Mouse (Mus musculus): Measurements from ENCODE around the gene Vps25. TPM values are rescaled to one million over a fixed set of nuclear protein-coding genes. Genes with fewer than 3 reads are reported as not detected.

The Vps25 gene
- polyA plus RNA-seq, 1 experiment from 2014 or later = 128 TPM

DNA sequence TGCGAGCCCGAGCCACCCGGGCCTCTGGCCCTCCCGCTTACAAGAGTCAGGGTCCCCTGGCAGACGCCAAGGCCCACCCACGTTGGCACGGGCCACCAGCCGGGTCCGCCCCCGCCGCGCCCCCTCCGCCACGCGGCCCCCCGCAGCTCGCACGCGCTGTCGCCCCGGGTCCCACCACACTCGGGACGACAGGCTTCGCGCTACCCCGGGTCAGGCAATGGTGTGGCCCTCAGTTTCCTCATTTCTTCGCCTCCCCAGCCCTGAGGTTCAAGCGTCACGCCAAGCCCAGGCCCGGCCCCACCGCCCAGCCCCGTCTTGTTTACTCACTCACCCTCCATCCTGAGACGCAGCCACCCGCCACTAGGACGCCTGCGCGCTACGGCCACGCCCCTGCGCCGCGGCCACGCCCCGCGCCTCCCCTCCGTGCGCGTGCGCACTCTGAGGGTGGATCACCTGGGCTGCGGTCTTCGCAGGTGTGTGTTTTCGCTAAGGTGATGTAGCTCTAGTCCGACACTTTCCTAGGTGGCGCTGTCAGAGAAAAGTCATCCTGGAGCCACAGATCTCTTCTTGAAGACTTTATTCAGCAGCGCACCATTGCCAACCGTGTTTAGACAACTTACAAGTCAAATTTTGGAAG lies 27.3 kb upstream of the Vps25 start, which contains the start of gene Ezh1:
Ezh1 (minus strand) TSS at position 399 of the 637 bp plus-strand sequence.
- ATAC-seq (replicated peaks; ENCODE audit: insufficient number of reproducible peaks, low FRiP score, low TSS enrichment) = peak; percentile 84
- Histone ChIP-seq H3K27ac (ENCODE audit: low read depth, low read length) (peak within 1 kb of the TSS; percentile 23; the same call in 1 of the 2 replicates), H3K27me3 (ENCODE audit: control insufficient read depth, insufficient read depth, low read length) (0 out of 2 replicates have a peak, but pooled peaks cover 4% of the 10 kb centered on the region), H3K9me3 (replicated peaks; ENCODE audit: control insufficient read depth, low read length) (no peaks in the 10 kb centered on the region), H3K4me2 (peak within 1 kb of the TSS; percentile 91), H3K9ac (ENCODE audit: low read depth, low read length) (peak within 1 kb of the TSS; percentile 82), H3K36me3 (ENCODE audit: control insufficient read depth, insufficient read depth, low read length) (0 out of 2 replicates have a peak, but pooled peaks cover 2% of the 10 kb centered on the region), H3K4me1 (ENCODE audit: control insufficient read depth, insufficient read depth, low read length) (peaks cover 2% of the 10 kb centered on the region; the same call in 1 of the 2 replicates), H3K4me3 (ENCODE audit: low read depth, low read length) (peak within 1 kb of the TSS; percentile 90)
- 2% methylated on average over 55 of the region's 56 CpGs for WGBS (ENCODE audit: insufficient replicate concordance)

DNA sequence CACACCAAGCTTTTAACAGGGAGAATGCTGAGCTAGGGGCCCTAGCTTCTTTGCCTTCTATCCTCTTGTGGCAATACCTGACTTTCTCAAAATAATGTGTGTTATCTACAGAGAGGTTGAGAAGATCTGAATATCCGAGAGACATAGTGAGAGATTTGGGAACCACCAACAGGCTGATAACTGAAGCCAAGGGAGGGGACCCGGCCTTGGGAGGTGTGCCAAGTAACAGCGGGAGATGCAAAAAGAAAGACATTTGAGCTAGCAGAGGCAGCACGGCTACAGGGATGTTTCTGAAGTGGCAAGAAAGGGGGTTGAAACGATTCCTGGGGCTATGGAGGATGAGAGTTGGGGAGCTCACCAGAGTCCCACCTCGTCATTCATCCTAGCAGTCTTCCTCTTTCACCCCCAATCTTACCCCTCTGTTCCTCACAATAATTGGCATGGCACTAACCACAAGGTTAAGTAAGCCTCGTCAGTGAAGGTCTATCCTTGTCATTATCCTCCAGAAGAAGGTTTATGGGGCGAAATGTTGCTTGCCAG lies 24.1 kb upstream of the Vps25 start:
- Histone ChIP-seq H3K27me3 (ENCODE audit: control insufficient read depth, insufficient read depth, low read length) (0 out of 2 replicates have a peak, but pooled peaks cover 4% of the 10 kb centered on the region), H3K4me1 (ENCODE audit: control insufficient read depth, insufficient read depth, low read length) (peaks cover 10% of the 10 kb centered on the region), H3K4me2 (no peak overlapping the region), H3K9ac (ENCODE audit: low read depth, low read length) (no peak overlapping the region), H3K4me3 (ENCODE audit: low read depth, low read length) (no peak overlapping the region), H3K27ac (ENCODE audit: low read depth, low read length) (peak overlapping the region; percentile 92; the same call in 1 of the 2 replicates), H3K36me3 (ENCODE audit: control insufficient read depth, insufficient read depth, low read length) (no peaks in the 10 kb centered on the region), H3K9me3 (replicated peaks; ENCODE audit: control insufficient read depth, low read length) (no peaks in the 10 kb centered on the region)
- 20% methylated on average over 8 of the region's 8 CpGs for WGBS (ENCODE audit: insufficient replicate concordance)
- ATAC-seq (replicated peaks; ENCODE audit: insufficient number of reproducible peaks, low FRiP score, low TSS enrichment) = no peak

DNA sequence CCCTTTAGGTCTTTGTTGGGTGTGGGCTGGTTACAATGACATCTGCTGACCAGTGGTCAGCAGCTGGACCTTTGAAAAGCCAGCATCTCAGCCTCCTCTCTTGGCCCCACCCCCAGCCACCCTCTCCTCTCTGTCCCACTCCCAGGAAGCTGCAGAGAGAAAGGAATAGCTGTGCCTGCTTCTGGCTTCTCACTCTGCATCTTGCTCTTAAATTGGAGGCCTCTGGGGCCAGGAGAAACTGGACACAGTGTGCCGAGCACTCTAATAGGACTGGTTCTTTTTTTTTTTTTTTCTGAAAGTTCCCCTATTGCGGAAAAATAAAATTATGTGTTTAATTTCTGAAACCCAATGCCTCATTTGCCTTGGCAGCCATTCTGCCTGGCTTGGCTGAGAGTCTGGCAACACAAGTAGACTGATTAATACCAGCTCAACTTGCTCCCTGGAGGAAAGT lies 23.4 kb upstream of the Vps25 start:
- Histone ChIP-seq H3K27me3 (ENCODE audit: control insufficient read depth, insufficient read depth, low read length) (0 out of 2 replicates have a peak, but pooled peaks cover 4% of the 10 kb centered on the region), H3K9me3 (replicated peaks; ENCODE audit: control insufficient read depth, low read length) (no peaks in the 10 kb centered on the region), H3K27ac (ENCODE audit: low read depth, low read length) (peak overlapping the region; percentile 92), H3K36me3 (ENCODE audit: control insufficient read depth, insufficient read depth, low read length) (no peaks in the 10 kb centered on the region), H3K4me1 (ENCODE audit: control insufficient read depth, insufficient read depth, low read length) (peaks cover 10% of the 10 kb centered on the region), H3K9ac (ENCODE audit: low read depth, low read length) (no peak overlapping the region), H3K4me2 (no peak overlapping the region), H3K4me3 (ENCODE audit: low read depth, low read length) (no peak overlapping the region)
- no peak for ATAC-seq (replicated peaks; ENCODE audit: insufficient number of reproducible peaks, low FRiP score, low TSS enrichment)
- WGBS (ENCODE audit: insufficient replicate concordance) = 46% methylated on average over 2 of the region's 2 CpGs

DNA sequence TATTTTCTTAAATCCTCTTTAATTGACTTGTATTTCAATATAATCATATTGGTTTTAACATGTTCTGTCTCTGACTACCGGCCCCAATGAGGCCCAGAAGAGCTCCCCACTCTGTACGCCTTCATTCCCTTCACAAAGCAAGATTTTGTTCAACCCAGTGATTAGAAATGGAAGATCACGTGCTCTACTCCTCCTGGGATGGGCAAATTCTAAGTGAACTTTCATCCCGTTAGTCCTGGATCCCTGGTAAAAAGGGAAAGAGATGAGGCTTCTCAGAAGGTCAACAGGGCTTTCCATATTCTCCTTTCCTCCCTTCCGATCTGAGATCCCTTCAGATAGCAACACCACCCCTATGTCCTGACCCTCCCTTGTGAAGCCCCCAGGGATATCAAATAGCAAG lies 23.0 kb upstream of the Vps25 start:
- peak overlapping the region; percentile 53; the same call in 1 of the 2 replicates for H3K4me2 ChIP-seq
- WGBS (ENCODE audit: insufficient replicate concordance) = 23% methylated on average over 5 of the region's 5 CpGs
- H3K9me3 ChIP-seq (replicated peaks; ENCODE audit: control insufficient read depth, low read length) = no peaks in the 10 kb centered on the region
- H3K9ac ChIP-seq (ENCODE audit: low read depth, low read length) = no peak overlapping the region
- H3K27ac ChIP-seq (ENCODE audit: low read depth, low read length) = peak overlapping the region; percentile 92
- H3K27me3 ChIP-seq (ENCODE audit: control insufficient read depth, insufficient read depth, low read length) = 0 out of 2 replicates have a peak, but pooled peaks cover 4% of the 10 kb centered on the region
- no peak for ATAC-seq (replicated peaks; ENCODE audit: insufficient number of reproducible peaks, low FRiP score, low TSS enrichment)
- no peak overlapping the region for H3K4me3 ChIP-seq (ENCODE audit: low read depth, low read length)
- no peaks in the 10 kb centered on the region for H3K36me3 ChIP-seq (ENCODE audit: control insufficient read depth, insufficient read depth, low read length)
- peaks cover 8% of the 10 kb centered on the region for H3K4me1 ChIP-seq (ENCODE audit: control insufficient read depth, insufficient read depth, low read length)

DNA sequence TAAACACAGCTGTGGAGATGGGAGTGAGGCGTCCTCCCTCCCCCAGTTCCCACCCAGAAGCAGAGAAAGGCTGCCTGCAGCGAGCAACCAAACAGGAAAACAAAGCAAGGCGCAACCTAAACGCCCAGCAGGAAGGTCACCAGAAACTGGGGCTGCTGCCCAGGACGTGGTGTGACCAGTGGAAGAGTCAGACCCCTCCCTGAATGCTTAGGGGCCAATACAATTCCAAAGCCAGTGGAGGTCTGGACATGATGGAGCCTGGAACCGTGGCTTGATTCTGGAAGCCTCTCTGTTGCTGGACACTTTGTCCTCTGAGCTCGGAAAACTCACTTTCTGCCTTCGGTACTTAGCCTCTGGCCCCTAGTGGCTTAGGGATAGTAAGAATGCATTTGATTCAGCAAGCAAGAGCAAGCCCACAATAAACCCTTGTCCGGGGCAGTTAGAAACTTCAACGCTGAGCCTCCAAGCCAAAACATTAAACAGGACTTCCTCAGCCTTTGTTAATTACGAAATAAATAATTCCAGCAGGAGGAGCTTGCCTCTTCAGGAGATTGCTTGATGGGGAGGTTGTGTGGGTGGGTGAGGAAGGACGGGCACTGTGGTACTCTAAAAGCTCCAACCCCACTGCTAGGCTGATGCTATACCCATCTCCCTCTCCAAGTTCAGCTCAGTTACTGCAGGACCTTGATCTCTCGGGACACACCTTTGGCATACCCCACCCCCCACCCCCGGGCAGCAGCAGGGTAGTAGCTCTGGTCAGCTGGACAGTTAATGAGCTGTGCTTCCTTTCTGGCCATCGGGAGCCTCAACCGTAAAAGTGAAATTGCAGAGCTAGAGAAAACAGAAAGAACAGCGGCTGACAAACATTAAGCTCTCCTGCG lies 22.3 kb upstream of the Vps25 start:
- no peaks in the 10 kb centered on the region for H3K9me3 ChIP-seq (replicated peaks; ENCODE audit: control insufficient read depth, low read length)
- 0 out of 2 replicates have a peak overlapping the region, but pooled peaks have one; percentile 8 for H3K4me3 ChIP-seq (ENCODE audit: low read depth, low read length)
- 0 out of 2 replicates have a peak, but pooled peaks cover 4% of the 10 kb centered on the region for H3K27me3 ChIP-seq (ENCODE audit: control insufficient read depth, insufficient read depth, low read length)
- H3K4me1 ChIP-seq (ENCODE audit: control insufficient read depth, insufficient read depth, low read length) = peaks cover 8% of the 10 kb centered on the region
- H3K27ac ChIP-seq (ENCODE audit: low read depth, low read length) = peak overlapping the region; percentile 92
- peak overlapping the region; percentile 53 for H3K4me2 ChIP-seq
- H3K36me3 ChIP-seq (ENCODE audit: control insufficient read depth, insufficient read depth, low read length) = no peaks in the 10 kb centered on the region
- 9% methylated on average over 18 of the region's 18 CpGs for WGBS (ENCODE audit: insufficient replicate concordance)
- 0 out of 2 replicates have a peak, but pooled peaks have one; percentile 27 for ATAC-seq (replicated peaks; ENCODE audit: insufficient number of reproducible peaks, low FRiP score, low TSS enrichment)
- peak overlapping the region; percentile 16 for H3K9ac ChIP-seq (ENCODE audit: low read depth, low read length)

DNA sequence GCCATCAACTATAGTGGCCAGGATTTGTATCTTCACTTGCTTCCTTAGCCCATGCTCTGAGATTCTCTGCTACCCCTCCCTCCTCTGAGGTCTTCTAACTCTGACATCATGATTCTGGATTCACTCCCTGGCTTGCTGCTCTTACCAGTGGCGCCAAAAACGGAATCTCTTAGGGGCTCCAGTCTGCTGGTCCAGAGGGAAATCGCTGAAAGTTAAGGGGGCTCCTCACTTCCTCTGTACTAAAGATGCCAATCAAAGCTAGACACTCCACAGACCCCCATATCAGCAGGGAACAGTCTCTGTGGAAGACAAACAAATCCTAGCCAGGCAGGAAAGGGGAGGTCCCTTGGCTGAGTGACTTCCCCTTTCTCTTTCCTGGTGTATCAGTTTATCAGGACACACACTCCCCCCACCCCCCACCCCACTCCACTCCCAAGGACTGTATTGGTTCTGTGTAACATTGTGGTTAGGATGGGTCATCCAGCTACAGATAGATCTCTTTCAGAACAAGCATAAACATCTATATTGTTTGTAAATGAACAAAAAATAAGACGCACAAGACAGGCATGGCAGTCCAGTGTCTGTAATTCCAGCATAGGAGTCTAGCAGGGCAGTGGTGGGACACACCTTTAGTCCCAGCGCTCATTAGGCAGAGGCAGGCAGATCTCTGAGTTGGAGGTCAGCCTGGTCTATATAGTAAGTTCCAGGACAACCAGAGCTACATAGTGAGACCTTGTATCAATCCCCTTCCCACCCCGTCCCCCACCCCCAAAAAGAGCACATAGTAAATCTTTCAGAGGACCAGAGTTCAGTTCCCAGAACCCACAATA lies 21.3 kb upstream of the Vps25 start:
- Histone ChIP-seq H3K36me3 (ENCODE audit: control insufficient read depth, insufficient read depth, low read length) (no peaks in the 10 kb centered on the region), H3K4me1 (ENCODE audit: control insufficient read depth, insufficient read depth, low read length) (peaks cover 8% of the 10 kb centered on the region), H3K4me2 (peak overlapping the region; percentile 53), H3K27ac (ENCODE audit: low read depth, low read length) (peak overlapping the region; percentile 92), H3K27me3 (ENCODE audit: control insufficient read depth, insufficient read depth, low read length) (0 out of 2 replicates have a peak, but pooled peaks cover 4% of the 10 kb centered on the region), H3K9me3 (replicated peaks; ENCODE audit: control insufficient read depth, low read length) (no peaks in the 10 kb centered on the region), H3K4me3 (ENCODE audit: low read depth, low read length) (no peak overlapping the region), H3K9ac (ENCODE audit: low read depth, low read length) (peak overlapping the region; percentile 16; the same call in 1 of the 2 replicates)
- peak; percentile 81 for ATAC-seq (replicated peaks; ENCODE audit: insufficient number of reproducible peaks, low FRiP score, low TSS enrichment)
- 37% methylated on average over 6 of the region's 6 CpGs for WGBS (ENCODE audit: insufficient replicate concordance)

DNA sequence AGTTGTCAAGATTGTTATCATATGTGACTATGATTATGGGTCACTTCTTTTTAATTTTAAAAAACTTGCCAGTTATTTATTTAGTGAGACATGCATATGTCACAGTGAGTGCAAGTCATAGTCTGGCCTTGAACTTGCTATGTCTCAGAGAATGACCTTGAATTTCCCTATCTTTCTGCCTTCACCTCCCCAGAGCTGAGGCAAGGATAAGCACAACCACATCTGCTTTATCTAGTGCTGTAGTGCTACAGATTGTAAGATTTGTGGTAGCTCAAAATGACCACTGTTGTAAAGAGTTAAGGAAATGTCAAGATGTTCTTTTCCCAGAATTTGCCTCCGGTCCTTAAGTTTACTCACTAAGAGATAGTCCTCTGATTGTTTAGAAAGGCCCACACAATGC lies 20.3 kb upstream of the Vps25 start:
- Histone ChIP-seq H3K36me3 (ENCODE audit: control insufficient read depth, insufficient read depth, low read length) (no peaks in the 10 kb centered on the region), H3K27me3 (ENCODE audit: control insufficient read depth, insufficient read depth, low read length) (0 out of 2 replicates have a peak, but pooled peaks cover 4% of the 10 kb centered on the region), H3K27ac (ENCODE audit: low read depth, low read length) (no peak overlapping the region), H3K4me2 (no peak overlapping the region), H3K4me1 (ENCODE audit: control insufficient read depth, insufficient read depth, low read length) (peaks cover 8% of the 10 kb centered on the region), H3K9ac (ENCODE audit: low read depth, low read length) (no peak overlapping the region), H3K9me3 (replicated peaks; ENCODE audit: control insufficient read depth, low read length) (no peaks in the 10 kb centered on the region), H3K4me3 (ENCODE audit: low read depth, low read length) (no peak overlapping the region)
- ATAC-seq (replicated peaks; ENCODE audit: insufficient number of reproducible peaks, low FRiP score, low TSS enrichment) = no peak
- 71% methylated on average over 1 of the region's 1 CpGs for WGBS (ENCODE audit: insufficient replicate concordance)

Data from heart, embryonic 11.5 days (tissue).